Mouse (Mus musculus) myocyte (in vitro differentiated cells): Measurements from ENCODE around the gene Acot12.

Source experiments
- CEBPB ChIP-seq: IDR thresholded peaks from 2 replicates; pipeline ENCODE4 v1.6.1; 2011; ENCODE audit warnings: mild to moderate bottlenecking, moderate library complexity; ENCODE audit not compliant: poor library complexity, insufficient read depth, severe bottlenecking
- E2F4 ChIP-seq: IDR thresholded peaks from one replicate; pipeline ENCODE4 v1.6.1; 2011; ENCODE audit warnings: mild to moderate bottlenecking, control low read depth, moderate library complexity; ENCODE audit not compliant: insufficient read depth
- MAX ChIP-seq: IDR thresholded peaks from one replicate; pipeline ENCODE4 v1.6.1; 2011; ENCODE audit warnings: low read depth, mild to moderate bottlenecking, control low read depth
- MYOD1 ChIP-seq, 3 experiments: IDR thresholded peaks; one replicate each; pipeline ENCODE4 v1.6.1; 2011; ENCODE audit warnings: control low read depth in 2 of 3, low read depth in 2 of 3, mild to moderate bottlenecking in 2 of 3, moderate library complexity in 1 of 3; ENCODE audit not compliant: insufficient read length in 2 of 3, control insufficient read depth in 1 of 3
- POLR2A ChIP-seq: IDR thresholded peaks from one replicate; pipeline ENCODE4 v1.6.1; 2011; ENCODE audit warnings: low read depth, mild to moderate bottlenecking, control low read depth, moderate library complexity; ENCODE audit not compliant: insufficient read length
- POLR2AphosphoS2 ChIP-seq: IDR thresholded peaks from one replicate; pipeline ENCODE4 v1.6.1; 2011; ENCODE audit warnings: low read depth, control low read depth; ENCODE audit not compliant: insufficient read length
- REST ChIP-seq: IDR thresholded peaks from one replicate; pipeline ENCODE4 v1.6.1; 2011; ENCODE audit warnings: mild to moderate bottlenecking, control low read depth, moderate library complexity; ENCODE audit not compliant: insufficient read depth, insufficient read length
- TCF12 ChIP-seq: IDR thresholded peaks from one replicate; pipeline ENCODE4 v1.6.1; 2011; ENCODE audit warnings: mild to moderate bottlenecking, control low read depth; ENCODE audit not compliant: poor library complexity, insufficient read depth, severe bottlenecking
- TCF3 ChIP-seq: IDR thresholded peaks from one replicate; pipeline ENCODE4 v1.6.1; 2011; ENCODE audit warnings: low read depth, control low read depth; ENCODE audit not compliant: insufficient read length
- USF1 ChIP-seq: IDR thresholded peaks from one replicate; pipeline ENCODE4 v1.6.1; 2011; ENCODE audit warnings: low read depth, mild to moderate bottlenecking, control low read depth, moderate library complexity

GRCm38 (mm10) chr13:91823735-91824134 is 82.4 kb downstream of the Acot12 start:
- no peak for TF ChIP-seq POLR2A
- no peak for TF ChIP-seq REST
- TF ChIP-seq USF1, result no peak
- no peak for TF ChIP-seq TCF3
- no peak for TF ChIP-seq MYOD1 (IDR thresholded peaks at IDR 0.05; ENCODE audit: control insufficient read depth in 1 of 3, insufficient read length in 2 of 3, low read depth in 2 of 3)
- TF ChIP-seq POLR2AphosphoS2, result no peak
- TF ChIP-seq E2F4, result no peak
- no peak for TF ChIP-seq CEBPB
- TF ChIP-seq TCF12, result no peak
- no peak for TF ChIP-seq MAX
